Mouse (Mus musculus) stomach, embryonic 14.5 days (tissue): ENCODE measurements at regions not wholly inside any gene's neighbourhood (a gene's known extent, or its start where the extent isn't known, plus 50 kb on each side); places are given as distances from the start of the nearest gene placed in this dataset.

Experiments
- ATAC-seq: fragments of 200-750 bp; cut with Nextera tagmentation; 2 replicates; pipeline ENCODE4 v1.8.0; 2017; ENCODE audit warnings: low read depth, moderate TSS enrichment; ENCODE audit not compliant: insufficient number of reproducible peaks, insufficient read depth, low FRiP score
- H3K27ac ChIP-seq: fragments of 300-500 bp; sonication (generic); 2 replicates; pipeline ENCODE4 v1.5.1; 2014; ENCODE audit warnings: mild to moderate bottlenecking, low read length, moderate library complexity, mixed read lengths
- H3K27me3 ChIP-seq: fragments of 300-500 bp; sonication (generic); 2 replicates; pipeline ENCODE4 v1.6.1; 2014; ENCODE audit warnings: low read length, control low read depth, mixed read lengths; ENCODE audit not compliant: control insufficient read depth, insufficient read depth
- H3K36me3 ChIP-seq: fragments of 300-500 bp; sonication (generic); 2 replicates; pipeline ENCODE4 v1.6.1; 2014; ENCODE audit warnings: mild to moderate bottlenecking, control low read depth, low read length, moderate library complexity, mixed read lengths; ENCODE audit not compliant: control insufficient read depth, insufficient read depth
- H3K4me1 ChIP-seq: fragments of 300-500 bp; sonication (generic); 2 replicates; pipeline ENCODE4 v1.6.1; 2014; ENCODE audit warnings: low read length, control low read depth, mixed read lengths; ENCODE audit not compliant: control insufficient read depth, insufficient read depth
- H3K4me2 ChIP-seq: fragments of 300-500 bp; sonication (generic); replicated peaks from 2 replicates; pipeline ENCODE4 v1.6.1; 2014; ENCODE audit warnings: low read depth, low read length, control low read depth
- H3K4me3 ChIP-seq: fragments of 300-500 bp; sonication (generic); 2 replicates; pipeline ENCODE4 v1.5.1; 2014; ENCODE audit warnings: low read depth, low read length, control low read depth
- H3K9ac ChIP-seq: fragments of 300-500 bp; sonication (generic); replicated peaks from 2 replicates; pipeline ENCODE4 v1.6.1; 2014; ENCODE audit warnings: low read depth, mild to moderate bottlenecking, control low read depth, low read length, moderate library complexity, mixed read lengths
- H3K9me3 ChIP-seq: fragments of 300-500 bp; sonication (generic); 2 replicates; pipeline ENCODE4 v1.6.1; 2016; ENCODE audit warnings: low read depth, low read length, control low read depth; ENCODE audit not compliant: control insufficient read depth
- WGBS: fragments of 180-500 bp; shearing (Covaris S2); extraction: QIAGEN DNeasy Blood & Tissue Kit; methylation state at CpG from one replicate; pipeline ENCODE4 v1.1.7; 2014; 5-methylcytosine and 5-hydroxymethylcytosine counted together

GRCm38 (mm10) chr1:113703462-113703861, 1838.7 kb upstream of the Dsel start:
- Histone ChIP-seq H3K27ac (no peak overlapping the region), H3K4me1 (no peaks in the 10 kb centered on the region), H3K9ac (no peak overlapping the region), H3K36me3 (no peaks in the 10 kb centered on the region), H3K4me2 (no peak overlapping the region), H3K9me3 (no peaks in the 10 kb centered on the region), H3K4me3 (no peak overlapping the region), H3K27me3 (no peaks in the 10 kb centered on the region)
- WGBS: 89% methylated on average over 1 of the region's 1 CpGs
- ATAC-seq: no peak

GRCm38 (mm10) chr1:113688614-113689013, 1823.9 kb upstream of the Dsel start:
- Histone ChIP-seq H3K4me3 (no peak overlapping the region), H3K4me1 (no peaks in the 10 kb centered on the region), H3K4me2 (no peak overlapping the region), H3K9ac (no peak overlapping the region), H3K9me3 (no peaks in the 10 kb centered on the region), H3K27ac (no peak overlapping the region), H3K36me3 (no peaks in the 10 kb centered on the region), H3K27me3 (no peaks in the 10 kb centered on the region)
- no peak for ATAC-seq
- WGBS: 76% methylated on average over 2 of the region's 2 CpGs

GRCm38 (mm10) chr1:113676301-113676871, 1811.7 kb upstream of the Dsel start:
- Histone ChIP-seq H3K9ac (no peak overlapping the region), H3K27ac (no peak overlapping the region), H3K4me3 (no peak overlapping the region), H3K27me3 (no peaks in the 10 kb centered on the region), H3K9me3 (no peaks in the 10 kb centered on the region), H3K36me3 (no peaks in the 10 kb centered on the region), H3K4me2 (no peak overlapping the region), H3K4me1 (no peaks in the 10 kb centered on the region)
- no peak for ATAC-seq
- 45% methylated on average over 1 of the region's 1 CpGs for WGBS

GRCm38 (mm10) chr1:113630898-113631297, 1766.2 kb upstream of the Dsel start:
- ATAC-seq: 0 out of 2 replicates have a peak, but pooled peaks have one; percentile 37
- no peaks in the 10 kb centered on the region for H3K9me3 ChIP-seq
- no peaks in the 10 kb centered on the region for H3K4me1 ChIP-seq
- WGBS: 40% methylated on average over 1 of the region's 1 CpGs
- no peak overlapping the region for H3K9ac ChIP-seq
- H3K36me3 ChIP-seq: no peaks in the 10 kb centered on the region
- no peak overlapping the region for H3K4me2 ChIP-seq
- no peaks in the 10 kb centered on the region for H3K27me3 ChIP-seq
- no peak overlapping the region for H3K4me3 ChIP-seq
- H3K27ac ChIP-seq: no peak overlapping the region
